Mouse (Mus musculus) lung, adult 2 months (tissue): ENCODE data around the gene Mecom. TPM values are rescaled to one million over a fixed set of nuclear protein-coding genes. Genes with fewer than 3 reads are reported as not detected.
"Not testable (repeated sequence)": the region's sequence is repeated elsewhere in the genome, so short reads cannot be mapped to it uniquely, and the experiment has no call there.

ENCODE experiments used
- DNase-seq: peaks from one replicate; pipeline ENCODE4 v3.0.0; 2022
- H3K4me1 ChIP-seq: fragments of 200-500 bp; 2 replicates; pipeline ENCODE4 v1.6.1; 2011; ENCODE audit warnings: low read length; ENCODE audit not compliant: control insufficient read depth, insufficient read depth
- H3K4me3 ChIP-seq: fragments of 200-500 bp; replicated peaks from 2 replicates; pipeline ENCODE3; 2011; ENCODE audit warnings: low read depth, mild to moderate bottlenecking, control low read depth, low read length; ENCODE audit errors: extremely low read depth
- CTCF ChIP-seq: fragments of 200-500 bp; IDR thresholded peaks from 2 replicates; pipeline ENCODE4 v1.5.1; 2011; ENCODE audit warnings: mild to moderate bottlenecking, low read length, control low read depth; ENCODE audit not compliant: insufficient read depth
- POLR2A ChIP-seq: fragments of 200-500 bp; IDR thresholded peaks from 2 replicates; pipeline ENCODE4 v1.6.1; 2011; ENCODE audit warnings: low read depth, mild to moderate bottlenecking, control low read depth, low read length, borderline replicate concordance; ENCODE audit errors: extremely low read depth
- WGBS: fragments of 180-500 bp; shearing (Covaris S2); methylation state at CpG from one replicate; pipeline ENCODE4 v1.1.7; 2018; 5-methylcytosine and 5-hydroxymethylcytosine counted together
- polyA plus RNA-seq: library from polyadenylated mRNA; depleted of rRNA; stranded (reverse); fragments of >200 nt; gene quantifications from 2 replicates; pipeline ENCODE4 v1.2.3, GENCODE M21; 2012

The Mecom gene
- polyA plus RNA-seq, 1 experiment: 16.0 TPM

- Histone ChIP-seq H3K4me1 (peaks cover 14% of the 10 kb centered on the region), H3K4me3 (no peak overlapping the region)
- peak; percentile 54 for DNase-seq
- TF ChIP-seq POLR2A (no peak), CTCF (no peak)
- 49% methylated on average over 12 of the region's 12 CpGs for WGBS
Observed at GRCm38 (mm10) chr3:30246431-30247041, 301.3 kb downstream of the Mecom start.

DNA sequence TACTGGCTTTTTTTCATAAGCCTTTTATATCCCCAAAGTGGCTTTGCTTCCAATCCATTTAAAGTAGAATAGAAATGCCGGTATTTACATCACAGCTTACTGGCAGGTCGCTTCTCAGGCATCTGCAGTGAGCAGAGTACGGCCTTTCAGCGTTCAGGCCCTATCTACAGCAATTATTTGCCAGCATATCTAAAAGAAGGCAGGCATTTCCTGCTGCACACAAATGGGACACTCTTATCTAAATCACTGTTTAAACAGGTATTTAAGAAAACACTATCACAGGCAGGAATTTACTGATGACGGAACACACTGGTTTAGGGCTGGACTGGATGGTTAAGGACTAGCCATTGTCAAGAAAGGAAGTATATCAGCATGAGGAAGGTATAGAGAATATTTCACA is 301.9 kb downstream of the Mecom start:
- peak; percentile 17 for DNase-seq

DNA sequence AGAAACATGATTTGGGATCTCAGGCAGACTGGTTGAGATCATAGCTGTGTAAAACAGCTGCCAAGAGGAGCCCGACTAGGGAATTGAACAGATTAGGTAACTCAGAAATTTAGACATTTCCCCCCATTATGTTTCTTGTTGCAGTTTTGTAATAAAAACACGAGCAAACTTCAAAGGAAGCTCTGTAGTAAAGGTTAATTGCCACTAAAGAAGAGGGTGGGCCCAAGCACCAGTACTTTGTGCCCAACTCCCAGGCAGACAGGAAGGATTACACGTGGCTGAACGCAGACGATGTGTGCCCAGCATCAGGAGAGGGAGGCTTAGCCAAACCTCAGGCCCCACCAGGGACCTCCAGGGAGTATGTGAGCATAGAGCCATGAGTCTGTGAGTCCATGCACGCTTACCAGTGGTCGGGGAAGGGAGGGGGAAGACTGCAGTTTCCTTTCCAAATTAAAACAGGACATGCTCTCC is 303.4 kb downstream of the Mecom start:
- no peak for TF ChIP-seq POLR2A
- TF ChIP-seq CTCF: no peak
- Histone ChIP-seq H3K4me3 (no peak overlapping the region), H3K4me1 (peaks cover 14% of the 10 kb centered on the region)
- DNase-seq: peak; percentile 24
- 19% methylated on average over 7 of the region's 7 CpGs for WGBS

More for the DNA sequence above, 301.9 kb downstream of the Mecom start:
- WGBS: 43% methylated on average over 5 of the region's 5 CpGs
- TF ChIP-seq CTCF (no peak), POLR2A (no peak)
- Histone ChIP-seq H3K4me3 (no peak overlapping the region), H3K4me1 (peaks cover 14% of the 10 kb centered on the region)

- no peak for DNase-seq
- no peak for TF ChIP-seq POLR2A
- TF ChIP-seq CTCF: no peak
- WGBS: 47% methylated on average over 8 of the region's 8 CpGs
- no peak overlapping the region for H3K4me3 ChIP-seq
- peaks cover 12% of the 10 kb centered on the region for H3K4me1 ChIP-seq
Observed at GRCm38 (mm10) chr3:30243776-30244275, 304.0 kb downstream of the Mecom start.

GRCm38 (mm10) chr3:30239416-30239815 is 308.4 kb downstream of the Mecom start:
- 69% methylated on average over 1 of the region's 1 CpGs for WGBS
- no peak for TF ChIP-seq POLR2A
- no peak for TF ChIP-seq CTCF
- peaks cover under 1% of the 10 kb centered on the region for H3K4me1 ChIP-seq
- DNase-seq: no peak
- no peak overlapping the region for H3K4me3 ChIP-seq

GRCm38 (mm10) chr3:30237493-30237892 is 310.3 kb downstream of the Mecom start:
- DNase-seq: no peak
- TF ChIP-seq CTCF (no peak), POLR2A (no peak)
- H3K4me3 ChIP-seq: no peak overlapping the region
- no peaks in the 10 kb centered on the region for H3K4me1 ChIP-seq
- 90% methylated on average over 5 of the region's 5 CpGs for WGBS

- DNase-seq: no peak
- no peak for TF ChIP-seq CTCF
- TF ChIP-seq POLR2A: no peak
- 83% methylated on average over 1 of the region's 1 CpGs for WGBS
Observed at GRCm38 (mm10) chr3:30234018-30234417, 313.8 kb downstream of the Mecom start.

GRCm38 (mm10) chr3:30227964-30228670 is 319.7 kb downstream of the Mecom start:
- no peak overlapping the region for H3K4me3 ChIP-seq
- WGBS: 60% methylated on average over 12 of the region's 12 CpGs
- H3K4me1 ChIP-seq: no peaks in the 10 kb centered on the region; the same call in 1 of the 2 replicates
- DNase-seq: no peak
- no peak for TF ChIP-seq CTCF
- no peak for TF ChIP-seq POLR2A

More at GRCm38 (mm10) chr3:30234018-30234417, 313.8 kb downstream of the Mecom start:
- no peaks in the 10 kb centered on the region for H3K4me1 ChIP-seq
- no peak overlapping the region for H3K4me3 ChIP-seq

GRCm38 (mm10) chr3:30226928-30227370 is 320.9 kb downstream of the Mecom start:
- Histone ChIP-seq H3K4me3 (no peak overlapping the region), H3K4me1 (no peaks in the 10 kb centered on the region; the same call in 1 of the 2 replicates)
- no peak for DNase-seq
- 59% methylated on average over 13 of the region's 13 CpGs for WGBS
- TF ChIP-seq CTCF (no peak), POLR2A (no peak)

- DNase-seq, H3K4me3 ChIP-seq, H3K4me1 ChIP-seq: not testable (repeated sequence)
- 83% methylated on average over 6 of the region's 6 CpGs for WGBS
Observed at GRCm38 (mm10) chr3:30225200-30225599, 322.6 kb downstream of the Mecom start.
